Mouse (Mus musculus) hematopoietic multipotent progenitor cell, adult 10-12 weeks (in vitro differentiated cells): Measurements from ENCODE around the gene Dynlt1a. TPM values are rescaled to one million over a fixed set of nuclear protein-coding genes. Genes with fewer than 3 reads are reported as not detected.

Source experiments
- polyA plus RNA-seq: library from polyadenylated mRNA; stranded (reverse); fragments of >175 nt; gene quantifications from 2 replicates; pipeline ENCODE4 v1.2.3, GENCODE M21; 2012; ENCODE audit warnings: low replicate concordance

Gene Dynlt1a
- 0.36 and 0.86 TPM in 2 replicates for polyA plus RNA-seq

GRCm38 (mm10) chr17:6317339-6317985 lies at the start of gene Dynlt1a:
Gene Dynlt1a (minus strand): TSS chr17:6317500.

DNA sequence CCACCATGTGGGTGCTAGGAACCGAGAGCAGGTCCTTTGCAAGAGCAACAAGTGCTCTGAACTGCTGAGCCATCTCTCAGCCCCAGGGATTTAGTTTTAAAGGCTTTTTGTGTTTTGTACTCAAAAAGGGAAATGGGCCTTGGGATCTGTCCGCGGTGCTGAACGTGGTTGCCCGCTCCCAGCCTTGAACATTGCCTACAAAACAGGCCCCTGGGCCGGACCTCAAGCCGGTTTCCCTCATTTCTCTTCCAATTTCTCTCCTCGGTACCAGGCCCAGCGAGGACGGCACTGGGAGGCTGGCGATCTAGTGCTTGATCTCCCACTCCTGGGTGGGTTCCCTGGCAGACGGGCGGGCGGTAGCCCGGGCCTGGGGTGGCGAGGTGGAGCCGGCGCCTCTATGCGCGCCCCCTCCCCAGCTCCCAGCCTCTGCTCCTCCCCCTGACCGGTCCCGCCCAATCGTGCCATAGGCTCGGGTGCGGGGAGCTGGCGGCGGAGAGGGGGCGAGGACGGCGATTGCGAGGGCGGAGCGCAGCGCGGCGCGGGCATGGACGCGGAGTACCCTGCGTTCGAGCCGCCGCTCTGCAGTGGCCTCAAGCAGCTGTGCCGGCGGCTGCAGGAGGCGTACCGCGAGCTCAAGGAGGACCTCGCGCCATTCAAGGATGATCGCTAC lies 60.8 kb downstream of the Dynlt1a start, which contains the start of gene Tmem181a:
Tmem181a (plus strand) TSS at position 461 of the 670 bp plus-strand sequence.

Other genes with a start within 250 kb of the Dynlt1a start
- gene Serac1, start 237.8 kb downstream of the Dynlt1a start, polyA plus RNA-seq: 3.8 and 4.0 TPM in 2 replicates
- gene Gtf2h5, start 237.7 kb downstream of the Dynlt1a start, polyA plus RNA-seq: 1.2 and 3.6 TPM in 2 replicates
- gene Tulp4, start 211.1 kb downstream of the Dynlt1a start, polyA plus RNA-seq: 47.0 and 76.4 TPM in 2 replicates
- 4.9 and 9.4 TPM in 2 replicates for gene Tmem181a, start 60.6 kb downstream of the Dynlt1a start, polyA plus RNA-seq
- 27.0 and 37.6 TPM in 2 replicates for gene Dynlt1b, start 112.6 kb upstream of the Dynlt1a start, polyA plus RNA-seq